19 mouse cellular contexts compared by ENCODE assay signal in genomic region chr4:83327526-83327925, GRCm38 (mm10). TPM values are rescaled to one million over a fixed set of nuclear protein-coding genes. Genes with fewer than 3 reads are reported as not detected.
DNase-seq lines count a peak whose midpoint lies in the region; TF ChIP-seq lines count a peak whose summit lies in the region.
"Had no signal": no experiment of that assay in that cellular context is flagged by ENCODE, and none has a peak within 500 bp of the region (broad histone marks: within the 10 kb centered on the region; RNA-seq: fewer than 3 reads in every experiment).

No protein-coding gene starts in this region.

- peak overlapping the region; percentile 12; the same call in 1 of the 2 replicates for H3K27ac ChIP-seq in heart, adult 2 months
- H3K27ac ChIP-seq: forebrain, embryonic 10.5 days; hindbrain, postnatal 0 days had no signal

- H3ac ChIP-seq in myocyte (ENCODE audit: control insufficient read depth, insufficient read length): no peak overlapping the region

- peaks cover 4% of the 10 kb centered on the region for H3K4me1 ChIP-seq in heart, adult 2 months (ENCODE audit: control insufficient read depth, insufficient read depth, low read length)

- H3K4me2 ChIP-seq in myocyte (ENCODE audit: low read depth): peak overlapping the region; percentile 33
- H3K4me2 ChIP-seq: heart, embryonic 12.5 days had no signal

- no peak for TF ChIP-seq CTCF in heart, adult 2 months (IDR thresholded peaks at IDR 0.05)

- intact Hi-C loops in heart, adult 2 months (cut with DNase I): no loop called here
- intact Hi-C loops in heart, postnatal 10 days (cut with DNase I): no loop called here

- H3K79me2 ChIP-seq in heart, adult 2 months (replicated peaks; ENCODE audit: control insufficient read depth, insufficient read depth, low read length): no peaks in the 10 kb centered on the region
- H3K79me2 ChIP-seq in myocyte (ENCODE audit: control insufficient read depth, insufficient read depth): peaks cover 8% of the 10 kb centered on the region

- no peak overlapping the region for H3K4me3 ChIP-seq in heart, adult 2 months
- no peak overlapping the region for H3K4me3 ChIP-seq in myocyte
- H3K4me3 ChIP-seq: forebrain, embryonic 10.5 days; heart, embryonic 12.5 days had no signal

- H3K36me3 ChIP-seq in heart, adult 2 months (ENCODE audit: control insufficient read depth, insufficient read depth, low read length): peaks cover 3% of the 10 kb centered on the region
- H3K36me3 ChIP-seq in myocyte (ENCODE audit: control insufficient read depth, insufficient read depth): no peaks in the 10 kb centered on the region
- H3K36me3 ChIP-seq: forebrain, embryonic 10.5 days; heart, embryonic 12.5 days had no signal

- DNase-seq in heart, adult 2 months: no peak
- DNase-seq in heart, adult 18-20 months: no peak
- DNase-seq in CD4-positive helper T cell, adult 2 months (ENCODE audit: low read depth, low spot score): peak; percentile 79
- peak; percentile 26 for DNase-seq in T-cell, adult 2 months (ENCODE audit: low spot score)
- no peak for DNase-seq in urinary bladder, postnatal 10 days (ENCODE audit: low spot score)
- no peak for DNase-seq in lung, postnatal 4 days
- DNase-seq in heart, postnatal 10 days: no peak
- DNase-seq: adrenal gland, postnatal 36 days; cerebellum, adult 9-10 months; gastrocnemius, postnatal 14 days; left cerebral cortex, postnatal 4 days; lung, adult 18-20 months; lung, postnatal 36 days; midbrain, embryonic 14.5 days; thymus, postnatal 36 days had no signal

- TF ChIP-seq EP300 in heart, adult 2 months (IDR thresholded peaks at IDR 0.05; ENCODE audit: insufficient read depth, low read depth, low read length): no peak

- no peak for TF ChIP-seq POLR2A in heart, adult 2 months (IDR thresholded peaks at IDR 0.05; ENCODE audit: insufficient read depth, low read depth, low read length)
- TF ChIP-seq POLR2A in myocyte (IDR thresholded peaks at IDR 0.05; ENCODE audit: insufficient read length, low read depth): no peak

- no peaks in the 10 kb centered on the region for H3K27me3 ChIP-seq in heart, adult 2 months (ENCODE audit: control insufficient read depth, insufficient read depth, low read length)
- H3K27me3 ChIP-seq in myocyte (ENCODE audit: control insufficient read depth, insufficient read depth, insufficient read length): no peaks in the 10 kb centered on the region
- H3K27me3 ChIP-seq: heart, embryonic 12.5 days had no signal

- no peak overlapping the region for H3K9ac ChIP-seq in heart, adult 2 months (ENCODE audit: low read depth, low read length)
- H3K9ac ChIP-seq: heart, embryonic 12.5 days had no signal

- 41% methylated on average over 4 of the region's 4 CpGs for WGBS in heart, adult 2 months

TF ChIP-seq in myocyte, 11 proteins besides CTCF, POLR2A, EP300 and RAD21:
- no peak for TF ChIP-seq SRF (IDR thresholded peaks at IDR 0.05; ENCODE audit: control insufficient read depth, insufficient read length, low read depth)
- TF ChIP-seq POLR2AphosphoS2 (IDR thresholded peaks at IDR 0.05; ENCODE audit: insufficient read length, low read depth): no peak
- TF ChIP-seq MYOG (IDR thresholded peaks at IDR 0.05; ENCODE audit: control insufficient read depth in 1 of 3, insufficient read depth in 1 of 3, insufficient read length in 2 of 3, low read depth in 2 of 3): no peak

RNA-seq across cellular contexts. Expression of gene Ttc39b, which starts 3.5 kb away (rescaled TPM):
- 10 to 100 TPM; 16.2 to 21.9 TPM for total RNA-seq in heart, adult 2 months (2021)
- 3.8 and 7.4 TPM in 2 replicates for polyA plus RNA-seq in heart, adult 2 months (2012; rRNA removed)
- total RNA-seq in heart, adult 18-20 months (2021): 10 to 100 TPM; 14.8 to 20.9 TPM
- polyA plus RNA-seq in myocyte (2012; fragmentation: generic; extraction: Trizol): 19.3 TPM
- 10 to 100 TPM; 13.9 to 14.5 TPM for total RNA-seq in heart, postnatal 10 days (2021)

Comparison
In these comparisons a context has a peak if more than half of its experiments do, and no peak if none do; other contexts are left out.
1. DNase-seq: peak in CD4-positive helper T cell, adult 2 months (single experiment) and T-cell, adult 2 months (single experiment); none in heart, adult 2 months (0 of 2), heart, adult 18-20 months (0 of 2), urinary bladder, postnatal 10 days (single experiment), lung, postnatal 4 days (0 of 2) and heart, postnatal 10 days (0 of 2).